Mouse (Mus musculus): ENCODE results near the gene Rbm28. TPM values are rescaled to one million over a fixed set of nuclear protein-coding genes. Genes with fewer than 3 reads are reported as not detected.

Rbm28 gene
- total and polyA plus RNA-seq, 3 experiments, result 37.6 to 103 (median 56.2) TPM

GRCm38 (mm10) chr6:29177901-29178879 is 13.4 kb upstream of the Rbm28 start:
- H3K27ac ChIP-seq (ENCODE audit: insufficient read depth, low read depth), result no peak overlapping the region
- dilution Hi-C loops (cut with MboI; ENCODE audit: extremely low pct_ligation_motif_present, extremely low pct_unique_long_range_greater_than_20kb, low sequenced_read_pairs) (no loop called here), in situ Hi-C loops (cut with MboI; ENCODE audit: low pct_ligation_motif_present, low pct_unique_long_range_greater_than_20kb, low sequenced_read_pairs) (no loop called here)
- H3K27me3 ChIP-seq (replicated peaks), result peaks cover 91% of the 10 kb centered on the region
- no peak overlapping the region for H3K4me3 ChIP-seq (replicated peaks in 1 of 3; ENCODE audit: low read depth in 2 of 3, low read length in 2 of 3, poor library complexity in 1 of 3)
- no peaks in the 10 kb centered on the region for H3K4me1 ChIP-seq (ENCODE audit: control insufficient read depth in 1 of 2, insufficient read depth in 2 of 2)
- H3K4me2 ChIP-seq (ENCODE audit: insufficient read depth, low read depth, poor library complexity, severe bottlenecking), result no peak overlapping the region
- no peak for DNase-seq (ENCODE audit: extremely low read depth)
- no peak overlapping the region for H3K9ac ChIP-seq (ENCODE audit: insufficient read depth, low read depth)
- no peaks in the 10 kb centered on the region for H3K79me2 ChIP-seq (replicated peaks; ENCODE audit: control insufficient read depth, extremely low read depth, insufficient read depth, poor library complexity, severe bottlenecking)
- H3K9me3 ChIP-seq (replicated peaks; ENCODE audit: low read length), result no peaks in the 10 kb centered on the region
- no peaks in the 10 kb centered on the region for H3K36me3 ChIP-seq (replicated peaks in 1 of 2; ENCODE audit: control insufficient read depth in 1 of 2, insufficient read depth in 1 of 2, low read length in 1 of 2)
- TF ChIP-seq ZC3H11A (IDR thresholded peaks at IDR 0.05; ENCODE audit: low read depth, low read length), result no peak
- TF ChIP-seq RAD21 (IDR thresholded peaks at IDR 0.05; ENCODE audit: low read depth, low read length), result no peak
- TF ChIP-seq GABPA (IDR thresholded peaks at IDR 0.05; ENCODE audit: insufficient replicate concordance, low read depth, low read length), result no peak
- no peak for TF ChIP-seq MAZ (IDR thresholded peaks at IDR 0.05; ENCODE audit: low read depth, low read length)
- no peak for TF ChIP-seq MYC (IDR thresholded peaks at IDR 0.05; ENCODE audit: low read depth, low read length)
- TF ChIP-seq NELFE (IDR thresholded peaks at IDR 0.05; ENCODE audit: low read depth, low read length), result no peak
- no peak for TF ChIP-seq PAX5 (IDR thresholded peaks at IDR 0.05; ENCODE audit: low read length)
- no peak for TF ChIP-seq CHD2 (IDR thresholded peaks at IDR 0.05; ENCODE audit: low read length)
- TF ChIP-seq USF2 (conservative IDR thresholded peaks at IDR 0.05; ENCODE audit: low read depth, low read length), result no peak
- no peak for TF ChIP-seq JUN (IDR thresholded peaks at IDR 0.05; ENCODE audit: insufficient read depth, low read depth, low read length)
- no peak for TF ChIP-seq USF1 (IDR thresholded peaks at IDR 0.05; ENCODE audit: low read depth, low read length)
- no peak for TF ChIP-seq E2F4 (IDR thresholded peaks at IDR 0.05; ENCODE audit: insufficient replicate concordance, low read depth, low read length)
- no peak for TF ChIP-seq ZKSCAN1 (IDR thresholded peaks at IDR 0.05; ENCODE audit: borderline replicate concordance, low read depth, low read length)

- H3K36me3 ChIP-seq (replicated peaks in 1 of 2; ENCODE audit: control insufficient read depth in 1 of 2, insufficient read depth in 1 of 2, low read length in 1 of 2), result no peaks in the 10 kb centered on the region
- H3K27ac ChIP-seq (ENCODE audit: insufficient read depth, low read depth), result no peak overlapping the region
- no peaks in the 10 kb centered on the region for H3K9me3 ChIP-seq (replicated peaks; ENCODE audit: low read length)
- H3K4me2 ChIP-seq (ENCODE audit: insufficient read depth, low read depth, poor library complexity, severe bottlenecking), result no peak overlapping the region
- no peak overlapping the region for H3K4me3 ChIP-seq (replicated peaks in 1 of 3; ENCODE audit: low read depth in 2 of 3, low read length in 2 of 3, poor library complexity in 1 of 3)
- dilution Hi-C loops (cut with MboI; ENCODE audit: extremely low pct_ligation_motif_present, extremely low pct_unique_long_range_greater_than_20kb, low sequenced_read_pairs), result no loop called here
- DNase-seq (ENCODE audit: extremely low read depth), result no peak
- no peaks in the 10 kb centered on the region for H3K79me2 ChIP-seq (replicated peaks; ENCODE audit: control insufficient read depth, extremely low read depth, insufficient read depth, poor library complexity, severe bottlenecking)
- H3K9ac ChIP-seq (ENCODE audit: insufficient read depth, low read depth), result no peak overlapping the region
- H3K27me3 ChIP-seq (replicated peaks), result peaks cover 95% of the 10 kb centered on the region
- in situ Hi-C loops (cut with MboI; ENCODE audit: low pct_ligation_motif_present, low pct_unique_long_range_greater_than_20kb, low sequenced_read_pairs), result no loop called here
- TF ChIP-seq TCF12 (IDR thresholded peaks at IDR 0.05; ENCODE audit: low read depth, low read length), result no peak
- TF ChIP-seq UBTF (IDR thresholded peaks at IDR 0.05; ENCODE audit: low read depth, low read length), result no peak
- TF ChIP-seq CHD1 (IDR thresholded peaks at IDR 0.05; ENCODE audit: low read depth, low read length), result no peak
- no peak for TF ChIP-seq GABPA (IDR thresholded peaks at IDR 0.05; ENCODE audit: insufficient replicate concordance, low read depth, low read length)
- no peak for TF ChIP-seq HCFC1 (IDR thresholded peaks at IDR 0.05; ENCODE audit: low read depth, low read length)
- TF ChIP-seq EP300 (IDR thresholded peaks at IDR 0.05; ENCODE audit: low read length), result no peak
- TF ChIP-seq CHD2 (IDR thresholded peaks at IDR 0.05; ENCODE audit: low read length), result no peak
- no peak for TF ChIP-seq IRF4 (IDR thresholded peaks at IDR 0.05; ENCODE audit: low read depth, low read length)
- no peak for TF ChIP-seq MAZ (IDR thresholded peaks at IDR 0.05; ENCODE audit: low read depth, low read length)
- TF ChIP-seq ZNF384 (IDR thresholded peaks at IDR 0.05; ENCODE audit: low read depth, low read length), result no peak
- no peak for TF ChIP-seq CTCF (conservative IDR thresholded peaks at IDR 0.05 in 1 of 2, IDR thresholded peaks at IDR 0.05 in 1 of 2; ENCODE audit: low read depth in 2 of 2, low read length in 2 of 2)
- no peak for TF ChIP-seq PAX5 (IDR thresholded peaks at IDR 0.05; ENCODE audit: low read length)
- no peak for TF ChIP-seq ZMIZ1 (IDR thresholded peaks at IDR 0.05; ENCODE audit: low read depth, low read length)
- TF ChIP-seq NELFE (IDR thresholded peaks at IDR 0.05; ENCODE audit: low read depth, low read length), result no peak
- TF ChIP-seq TBP (conservative IDR thresholded peaks at IDR 0.05; ENCODE audit: low read depth, low read length), result no peak
- no peak for TF ChIP-seq USF1 (IDR thresholded peaks at IDR 0.05; ENCODE audit: low read depth, low read length)
- no peak for TF ChIP-seq MEF2A (IDR thresholded peaks at IDR 0.05; ENCODE audit: borderline replicate concordance, low read depth, low read length)
- no peak for TF ChIP-seq POLR2A (IDR thresholded peaks at IDR 0.05; ENCODE audit: low read depth, low read length)
- TF ChIP-seq ETS1 (conservative IDR thresholded peaks at IDR 0.05; ENCODE audit: low read depth, low read length), result no peak
- no peak for TF ChIP-seq JUN (IDR thresholded peaks at IDR 0.05; ENCODE audit: insufficient read depth, low read depth, low read length)
- H3K4me1 ChIP-seq (ENCODE audit: control insufficient read depth in 1 of 2, insufficient read depth in 2 of 2), result peaks cover 0 to 6% of the 10 kb centered on the region in 2 experiments; a peak in 1 of 4 replicates
Measured at GRCm38 (mm10) chr6:29175113-29175512, 10.3 kb upstream of the Rbm28 start.
